In genomic region chr8:69881261-69881865, GRCm38 (mm10) we compare ENCODE assay signal across 10 mouse cellular contexts. TPM values are rescaled to one million over a fixed set of nuclear protein-coding genes. Genes with fewer than 3 reads are reported as not detected.
DNase-seq lines count a peak whose midpoint lies in the region; ATAC-seq and TF ChIP-seq lines count a peak whose summit lies in the region.
"Had no signal": no experiment of that assay in that cellular context is flagged by ENCODE, and none has a peak within 500 bp of the region (broad histone marks: within the 10 kb centered on the region; RNA-seq: fewer than 3 reads in every experiment).

No protein-coding gene starts in this region.

- peak overlapping the region; percentile 49 for H3K4me3 ChIP-seq in heart, embryonic 16.5 days (ENCODE audit: low read length)
- H3K4me3 ChIP-seq in G1E (ENCODE audit: low read depth, low read length), result peak overlapping the region; percentile 45; the same call in 1 of the 2 replicates
- peak overlapping the region; percentile 47 for H3K4me3 ChIP-seq in hindbrain, embryonic 10.5 days
- H3K4me3 ChIP-seq in liver, postnatal 0 days (ENCODE audit: low read depth, low read length), result peak overlapping the region; percentile 38

- H3K27me3 ChIP-seq in heart, embryonic 16.5 days (ENCODE audit: control insufficient read depth, insufficient read depth, low read length), result peaks cover 78% of the 10 kb centered on the region
- peaks cover 15% of the 10 kb centered on the region; the same call in 1 of the 2 replicates for H3K27me3 ChIP-seq in G1E (ENCODE audit: insufficient read depth, low read length)
- H3K27me3 ChIP-seq in hindbrain, embryonic 10.5 days (ENCODE audit: insufficient read depth, poor library complexity, severe bottlenecking), result peaks cover 100% of the 10 kb centered on the region
- H3K27me3 ChIP-seq in liver, postnatal 0 days (ENCODE audit: insufficient read depth, low read length), result peaks cover 77% of the 10 kb centered on the region

- no peak for DNase-seq in heart, postnatal 25 days (ENCODE audit: low spot score)
- no peak for DNase-seq in G1E (ENCODE audit: low spot score)
- no peak for DNase-seq in hindbrain, embryonic 10.5 days (ENCODE audit: low spot score)
- DNase-seq in liver, postnatal 0 days, result no peak
- DNase-seq in ovary, postnatal 14 days (ENCODE audit: low spot score), result no peak
- no peak for DNase-seq in frontal cortex, postnatal 36 days (ENCODE audit: low spot score in 2 of 2)
- DNase-seq: gastrocnemius, postnatal 36 days had no signal

- H3K9ac ChIP-seq in heart, embryonic 16.5 days (ENCODE audit: low read length), result no peak overlapping the region
- no peak overlapping the region for H3K9ac ChIP-seq in liver, postnatal 0 days (replicated peaks)

- no peaks in the 10 kb centered on the region for H3K36me3 ChIP-seq in heart, embryonic 16.5 days (ENCODE audit: control insufficient read depth, insufficient read depth)
- H3K36me3 ChIP-seq in G1E (replicated peaks), result no peaks in the 10 kb centered on the region
- no peaks in the 10 kb centered on the region for H3K36me3 ChIP-seq in hindbrain, embryonic 10.5 days
- no peaks in the 10 kb centered on the region for H3K36me3 ChIP-seq in liver, postnatal 0 days (replicated peaks; ENCODE audit: insufficient read depth, low read length)

- H3K27ac ChIP-seq in heart, embryonic 16.5 days (ENCODE audit: low read length), result no peak overlapping the region
- peak overlapping the region; percentile 17; the same call in 1 of the 2 replicates for H3K27ac ChIP-seq in hindbrain, embryonic 10.5 days
- H3K27ac ChIP-seq in liver, postnatal 0 days (ENCODE audit: low read depth), result no peak overlapping the region

- 19% methylated on average over 79 of the region's 79 CpGs for WGBS in heart, embryonic 16.5 days
- 18% methylated on average over 79 of the region's 79 CpGs for WGBS in hindbrain, embryonic 10.5 days
- 23% methylated on average over 79 of the region's 79 CpGs for WGBS in liver, postnatal 0 days (ENCODE audit: insufficient replicate concordance)

- no peak for ATAC-seq in heart, embryonic 16.5 days (replicated peaks; ENCODE audit: extremely low read depth, insufficient read depth, low FRiP score)
- ATAC-seq in G1E (ENCODE audit: extremely low read depth, insufficient number of reproducible peaks, low FRiP score, poor library complexity, severe bottlenecking), result no peak
- no peak; the same call in 1 of the 2 replicates for ATAC-seq in liver, postnatal 0 days
- ATAC-seq in erythroid progenitor cell, adult 5-6 weeks (replicated peaks; ENCODE audit: low FRiP score, poor library complexity, severe bottlenecking), result no peak

- no peaks in the 10 kb centered on the region for H3K9me3 ChIP-seq in heart, embryonic 16.5 days (replicated peaks; ENCODE audit: control insufficient read depth, low read length)
- peaks cover 65% of the 10 kb centered on the region for H3K9me3 ChIP-seq in G1E (replicated peaks)
- H3K9me3 ChIP-seq in hindbrain, embryonic 10.5 days, result no peaks in the 10 kb centered on the region
- H3K9me3 ChIP-seq in liver, postnatal 0 days (ENCODE audit: low read length), result 0 out of 2 replicates have a peak, but pooled peaks cover 2% of the 10 kb centered on the region

- H3K4me1 ChIP-seq in heart, embryonic 16.5 days (ENCODE audit: control insufficient read depth, insufficient read depth, low read length), result peaks cover 11% of the 10 kb centered on the region; the same call in 1 of the 2 replicates
- peaks cover 3% of the 10 kb centered on the region; the same call in 1 of the 2 replicates for H3K4me1 ChIP-seq in G1E (ENCODE audit: insufficient read depth, low read depth, low read length)
- peaks cover 32% of the 10 kb centered on the region for H3K4me1 ChIP-seq in hindbrain, embryonic 10.5 days (replicated peaks)
- peaks cover 12% of the 10 kb centered on the region for H3K4me1 ChIP-seq in liver, postnatal 0 days (ENCODE audit: insufficient read depth)

- TF ChIP-seq EP300 in liver, postnatal 0 days (IDR thresholded peaks at IDR 0.05; ENCODE audit: low read depth), result no peak

- intact Hi-C loops in heart, postnatal 25 days (cut with DNase I), result no loop called here

- H3K4me2 ChIP-seq in heart, embryonic 16.5 days (ENCODE audit: low read depth, low read length), result peak overlapping the region; percentile 61
- H3K4me2 ChIP-seq in liver, postnatal 0 days (ENCODE audit: low read depth, low read length), result peak overlapping the region; percentile 59

- TF ChIP-seq CTCF in G1E (IDR thresholded peaks at IDR 0.05; ENCODE audit: low read depth, low read length), result no peak
- TF ChIP-seq CTCF in liver, postnatal 0 days (IDR thresholded peaks at IDR 0.05; ENCODE audit: low read depth), result no peak

RNA-seq across cellular contexts. Expression of gene Cilp2, which starts 6.1 kb away (rescaled TPM):
- polyA plus RNA-seq in heart, embryonic 16.5 days (2015; fragmentation: Nextera tagmentation; extraction: Ambion mirVana), result 0.29 and 0.47 TPM in 2 replicates
- 1 to 10 TPM; 2.8 to 2.9 TPM for total RNA-seq in heart, postnatal 25 days (2021)
- total RNA-seq in G1E (2014; fragmentation: Nextera tagmentation) (not detected in 2 replicates), G1E (2017) (under 0.01 TPM in 1 of 2 replicates, not detected in the other)
- polyA plus RNA-seq in G1E (2012), result 0.01 and 0.03 TPM in 2 replicates
- polyA plus RNA-seq in hindbrain, embryonic 10.5 days (2016; fragmentation: Nextera tagmentation; extraction: Ambion mirVana), result 0.44 and 0.47 TPM in 2 replicates
- polyA plus RNA-seq in liver, postnatal 0 days (2015; fragmentation: Nextera tagmentation; extraction: Ambion mirVana), result 0.02 TPM in 1 of 2 replicates, not detected in the other
- not detected in 2 replicates for total RNA-seq in erythroid progenitor cell, adult 5-6 weeks (2015; ENCODE audit: low replicate concordance)
- total RNA-seq in erythroid progenitor cell, adult 5-6 weeks (2017; ENCODE audit: low replicate concordance), result not detected in 2 replicates
- total RNA-seq: monocyte, adult 5-6 weeks had no signal

RNA-seq across cellular contexts. Expression of gene Tssk6, which starts 20.6 kb away (rescaled TPM):
- polyA plus RNA-seq in heart, embryonic 16.5 days (2015; fragmentation: Nextera tagmentation; extraction: Ambion mirVana), result 1.1 and 2.0 TPM in 2 replicates
- under 1 TPM in 1 of 2 experiments, not detected in 1; 0.20 TPM for total RNA-seq in heart, postnatal 25 days (2021)
- total RNA-seq in G1E (2014; fragmentation: Nextera tagmentation) (not detected in 2 replicates), G1E (2017) (0.22 TPM in 1 of 2 replicates, not detected in the other)
- polyA plus RNA-seq in G1E (2012), result 0.12 and 0.15 TPM in 2 replicates
- 4.7 and 4.8 TPM in 2 replicates for polyA plus RNA-seq in hindbrain, embryonic 10.5 days (2016; fragmentation: Nextera tagmentation; extraction: Ambion mirVana)
- polyA plus RNA-seq in liver, postnatal 0 days (2015; fragmentation: Nextera tagmentation; extraction: Ambion mirVana), result 1.3 and 1.7 TPM in 2 replicates
- not detected in 2 replicates for total RNA-seq in erythroid progenitor cell, adult 5-6 weeks (2015; ENCODE audit: low replicate concordance)
- not detected in 2 replicates for total RNA-seq in erythroid progenitor cell, adult 5-6 weeks (2017; ENCODE audit: low replicate concordance)
- total RNA-seq: gastrocnemius, postnatal 36 days had no signal

RNA-seq across cellular contexts. Expression of gene Ndufa13, which starts 21.0 kb away (rescaled TPM):
- polyA plus RNA-seq in heart, embryonic 16.5 days (2015; fragmentation: Nextera tagmentation; extraction: Ambion mirVana), result 372 and 379 TPM in 2 replicates
- 100 to 1,000 TPM; 446 to 456 TPM for total RNA-seq in heart, postnatal 25 days (2021)
- 64.6 and 85.0 TPM in 2 replicates for total RNA-seq in G1E (2014; fragmentation: Nextera tagmentation)
- 111 and 124 TPM in 2 replicates for total RNA-seq in G1E (2017)
- polyA plus RNA-seq in G1E (2012), result 119 and 158 TPM in 2 replicates
- polyA plus RNA-seq in hindbrain, embryonic 10.5 days (2016; fragmentation: Nextera tagmentation; extraction: Ambion mirVana), result 166 and 177 TPM in 2 replicates
- polyA plus RNA-seq in liver, postnatal 0 days (2015; fragmentation: Nextera tagmentation; extraction: Ambion mirVana), result 152 TPM in 2 replicates
- total RNA-seq in erythroid progenitor cell, adult 5-6 weeks (2015; ENCODE audit: low replicate concordance), result 20.5 and 29.6 TPM in 2 replicates
- 29.0 and 40.8 TPM in 2 replicates for total RNA-seq in erythroid progenitor cell, adult 5-6 weeks (2017; ENCODE audit: low replicate concordance)

RNA-seq across cellular contexts. Expression of gene Yjefn3, which starts 21.1 kb away (rescaled TPM):
- 8.2 and 8.7 TPM in 2 replicates for polyA plus RNA-seq in heart, embryonic 16.5 days (2015; fragmentation: Nextera tagmentation; extraction: Ambion mirVana)
- 10 to 100 TPM in 1 of 2 experiments, 1 to 10 TPM in 1; 9.6 to 14.8 TPM for total RNA-seq in heart, postnatal 25 days (2021)
- total RNA-seq in G1E (2014; fragmentation: Nextera tagmentation) (7.3 TPM in 1 of 2 replicates, not detected in the other), G1E (2017) (2.1 TPM in 2 replicates)
- polyA plus RNA-seq in G1E (2012), result 1.8 and 2.3 TPM in 2 replicates
- polyA plus RNA-seq in hindbrain, embryonic 10.5 days (2016; fragmentation: Nextera tagmentation; extraction: Ambion mirVana), result 4.9 and 7.3 TPM in 2 replicates
- 0.72 and 0.89 TPM in 2 replicates for polyA plus RNA-seq in liver, postnatal 0 days (2015; fragmentation: Nextera tagmentation; extraction: Ambion mirVana)
- total RNA-seq in erythroid progenitor cell, adult 5-6 weeks (2015; ENCODE audit: low replicate concordance), result not detected in 2 replicates
- not detected in 2 replicates for total RNA-seq in erythroid progenitor cell, adult 5-6 weeks (2017; ENCODE audit: low replicate concordance)
- total RNA-seq: monocyte, adult 5-6 weeks had no signal

RNA-seq across cellular contexts. Expression of gene Pbx4, which starts 49.1 kb away (rescaled TPM):
- polyA plus RNA-seq in heart, embryonic 16.5 days (2015; fragmentation: Nextera tagmentation; extraction: Ambion mirVana), result 4.1 and 5.4 TPM in 2 replicates
- under 1 TPM in 1 of 2 experiments, not detected in 1; 0.39 TPM for total RNA-seq in heart, postnatal 25 days (2021)
- total RNA-seq in G1E (2014; fragmentation: Nextera tagmentation), result 2.0 and 2.2 TPM in 2 replicates
- total RNA-seq in G1E (2017), result 3.7 and 4.4 TPM in 2 replicates
- 2.0 and 2.8 TPM in 2 replicates for polyA plus RNA-seq in G1E (2012)
- 39.8 and 49.9 TPM in 2 replicates for polyA plus RNA-seq in hindbrain, embryonic 10.5 days (2016; fragmentation: Nextera tagmentation; extraction: Ambion mirVana)
- 2.3 and 2.7 TPM in 2 replicates for polyA plus RNA-seq in liver, postnatal 0 days (2015; fragmentation: Nextera tagmentation; extraction: Ambion mirVana)
- 4.2 TPM in 1 of 2 replicates, not detected in the other for total RNA-seq in erythroid progenitor cell, adult 5-6 weeks (2015; ENCODE audit: low replicate concordance)
- total RNA-seq in erythroid progenitor cell, adult 5-6 weeks (2017; ENCODE audit: low replicate concordance), result 2.1 and 8.2 TPM in 2 replicates
- total RNA-seq: gastrocnemius, postnatal 36 days had no signal
